Mouse (Mus musculus) frontal cortex, postnatal 10 days (tissue): Measurements from ENCODE around the gene Dlg1.

ENCODE experiments used
- DNase-seq, 2 experiments: peaks; one replicate each; pipeline ENCODE4 v3.0.0; 2022; ENCODE audit warnings: low spot score in 2 of 2, mixed read lengths in 1 of 2

Gene Dlg1

DNA sequence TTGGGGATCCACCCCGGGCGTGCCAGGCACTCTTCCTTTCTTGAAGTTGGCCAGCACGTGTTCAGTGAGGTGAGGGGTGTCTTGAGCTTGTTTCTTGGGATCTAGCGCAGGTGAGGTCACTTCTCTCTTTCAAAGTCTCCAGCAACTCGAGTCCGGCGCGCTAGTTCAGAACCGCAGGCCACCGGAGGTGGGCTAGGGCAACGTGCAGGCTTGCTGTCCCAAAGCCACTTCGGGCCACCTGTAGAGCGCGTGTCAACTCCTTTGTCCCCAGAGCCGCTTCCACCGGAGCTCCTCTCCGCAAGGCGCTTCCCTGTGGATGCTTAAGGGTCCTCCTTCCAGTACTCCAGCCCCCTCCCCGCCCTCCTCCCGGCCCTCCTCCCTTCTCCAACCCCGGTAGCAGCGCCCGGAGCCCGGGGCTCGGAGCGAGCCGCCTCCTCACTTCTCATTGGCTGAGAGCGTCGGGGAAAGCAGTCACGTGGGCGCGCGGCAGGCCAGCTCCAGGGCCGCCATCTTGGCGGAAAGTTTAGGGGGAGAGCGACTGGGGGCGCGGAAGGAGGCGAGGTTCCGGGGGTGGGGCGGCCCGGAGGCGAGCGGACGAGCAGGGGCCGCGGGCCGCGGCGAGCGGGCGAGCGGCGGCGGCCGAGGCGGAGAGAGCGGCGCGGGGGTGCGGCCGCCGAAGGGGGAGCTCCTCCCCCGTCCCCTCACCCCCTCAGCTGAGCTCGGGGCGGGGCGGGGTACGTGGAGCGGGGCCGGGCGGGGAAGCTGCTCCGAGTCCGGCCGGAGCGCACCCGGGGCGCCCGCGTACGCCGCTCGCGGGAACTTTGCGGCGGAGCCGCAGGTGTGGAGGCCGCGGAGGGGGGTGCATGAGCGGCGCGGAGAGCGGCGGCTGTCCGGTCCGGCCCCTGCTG lies at the start of gene Dlg1:
Gene Dlg1, plus strand, starts transcription at position 65 of the 908 bp plus-strand sequence.
- DNase-seq = peak; percentile 29 to 83

- DNase-seq = no peak
Observed at GRCm38 (mm10) chr16:31616382-31616781, 46.9 kb upstream of the Dlg1 start.

DNA sequence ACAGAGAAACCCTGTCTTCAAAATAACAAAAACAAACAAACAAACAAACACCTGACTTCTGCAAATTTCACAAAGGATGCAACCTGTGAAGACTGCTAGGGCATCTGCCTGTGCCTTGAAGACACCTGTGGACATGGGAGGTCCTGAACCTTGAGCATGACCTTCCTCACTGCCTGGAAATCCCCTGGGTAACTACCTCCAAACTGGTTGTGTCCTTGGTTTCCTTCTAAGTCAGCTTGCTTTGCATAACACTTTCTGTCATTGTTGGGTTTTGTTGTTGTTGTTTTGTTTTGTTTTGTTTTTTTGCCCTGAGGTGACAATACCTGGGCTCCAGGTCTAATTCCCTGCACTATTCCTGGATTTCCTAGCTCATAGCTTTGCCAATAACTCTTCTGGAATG lies 46.1 kb upstream of the Dlg1 start:
- DNase-seq = no peak

GRCm38 (mm10) chr16:31617823-31618371 lies 45.3 kb upstream of the Dlg1 start:
- peak in 1 of 2 experiments; percentile 42 for DNase-seq

DNA sequence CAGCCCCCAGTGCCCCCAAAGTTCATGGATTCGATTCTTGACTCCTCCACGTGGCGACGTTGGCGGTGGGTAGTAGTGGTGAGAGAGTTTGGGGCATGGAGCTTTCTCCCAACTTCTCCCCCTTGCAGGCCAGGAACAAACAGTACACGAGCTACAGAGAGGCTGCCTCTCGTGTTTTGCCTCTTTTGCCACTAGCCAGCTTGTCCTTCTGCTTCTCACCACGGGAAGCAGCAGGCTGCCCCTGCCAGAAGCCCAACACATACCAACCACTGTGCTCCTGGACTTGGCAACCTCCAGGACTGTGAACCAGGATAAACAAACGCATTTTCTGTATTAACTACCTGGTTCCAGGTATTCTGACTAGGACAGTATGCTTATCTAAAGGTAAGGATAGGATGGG lies 44.6 kb upstream of the Dlg1 start:
- no peak for DNase-seq

- DNase-seq = no peak
Observed at GRCm38 (mm10) chr16:31619675-31620335, 43.4 kb upstream of the Dlg1 start.

- no peak for DNase-seq
Observed at GRCm38 (mm10) chr16:31622356-31622755, 40.9 kb upstream of the Dlg1 start.

DNA sequence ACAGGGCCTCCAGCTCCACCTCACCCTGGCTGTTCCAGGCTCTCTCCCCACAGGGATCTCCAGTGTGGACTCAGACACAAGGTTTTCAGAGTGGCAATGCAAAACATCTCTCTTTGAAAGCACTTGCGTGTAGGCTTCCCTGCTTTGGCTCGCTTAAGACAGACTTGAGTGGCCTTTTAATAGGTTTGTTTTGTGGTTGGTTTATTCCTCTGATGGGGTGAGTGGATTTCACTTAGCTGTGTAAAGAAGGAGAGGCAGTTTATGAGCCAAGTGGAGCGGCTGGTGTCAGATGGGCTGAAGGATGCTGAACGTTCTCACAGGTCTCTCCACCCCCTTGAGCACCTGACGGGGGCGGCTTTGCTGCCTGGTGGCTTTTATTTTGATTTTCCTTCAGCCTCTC lies 40.1 kb upstream of the Dlg1 start:
- DNase-seq = no peak

DNA sequence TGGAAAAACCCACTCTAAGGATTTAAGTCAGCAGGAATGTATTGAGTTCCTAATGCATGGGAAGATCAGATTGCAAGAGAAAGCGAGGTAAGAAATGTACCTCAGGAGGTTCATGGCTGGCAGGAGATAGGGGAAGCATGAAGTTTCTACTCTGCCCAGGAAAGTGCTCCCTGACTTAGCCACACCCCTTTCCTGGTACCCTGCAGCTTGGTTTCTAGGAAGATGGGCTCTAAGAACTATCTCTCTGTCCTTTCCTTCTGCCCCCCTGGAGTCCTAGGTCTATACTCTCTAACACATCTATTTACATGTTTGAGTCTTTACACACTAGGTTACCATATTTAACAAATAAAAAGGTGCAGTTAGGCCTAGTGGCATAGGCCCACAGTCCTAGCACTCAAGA lies 38.5 kb upstream of the Dlg1 start:
- DNase-seq = no peak

DNA sequence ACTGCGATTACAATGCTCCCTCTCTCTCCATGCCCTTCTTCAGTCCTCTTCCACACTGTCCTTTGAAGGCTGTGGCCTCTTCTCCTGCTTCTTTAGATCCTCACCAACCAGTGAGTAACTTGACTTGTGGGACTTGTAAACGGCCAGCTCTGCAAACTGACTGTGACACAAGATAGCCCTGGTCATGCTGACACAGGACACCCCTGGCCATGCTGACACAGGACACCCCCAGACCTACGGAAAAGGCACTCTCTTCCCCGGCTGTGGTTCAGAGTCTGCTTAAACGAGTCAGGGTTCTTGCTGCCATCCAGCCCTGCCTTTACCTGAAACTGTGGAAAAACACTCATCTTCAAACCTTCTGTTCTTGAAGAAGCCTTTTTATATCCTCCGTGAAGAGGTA lies 36.9 kb upstream of the Dlg1 start:
- DNase-seq = no peak

DNA sequence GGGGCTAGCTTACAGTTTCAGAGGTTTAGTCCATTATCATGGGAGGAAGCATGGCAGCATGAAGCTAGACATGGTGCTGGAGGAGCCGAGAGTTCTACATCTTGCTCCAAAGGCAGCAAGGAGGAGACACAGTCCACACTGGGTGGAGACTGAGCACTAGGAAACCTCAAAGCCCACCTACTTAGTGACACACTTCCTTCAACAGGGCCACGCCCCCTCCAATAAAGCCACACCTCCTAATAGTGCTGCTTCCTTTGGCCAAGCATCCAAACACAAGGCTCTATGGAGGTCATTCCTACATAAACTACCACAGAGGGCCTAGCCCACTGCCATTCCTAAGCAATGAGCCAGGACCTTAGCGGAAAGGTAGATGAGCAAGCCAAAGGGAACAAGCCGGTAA lies 32.9 kb upstream of the Dlg1 start:
- no peak for DNase-seq

GRCm38 (mm10) chr16:31631046-31631445 lies 32.2 kb upstream of the Dlg1 start:
- no peak for DNase-seq

- DNase-seq = no peak
Observed at GRCm38 (mm10) chr16:31634371-31634770, 28.9 kb upstream of the Dlg1 start.

GRCm38 (mm10) chr16:31638393-31638792 lies 24.9 kb upstream of the Dlg1 start:
- no peak for DNase-seq

DNA sequence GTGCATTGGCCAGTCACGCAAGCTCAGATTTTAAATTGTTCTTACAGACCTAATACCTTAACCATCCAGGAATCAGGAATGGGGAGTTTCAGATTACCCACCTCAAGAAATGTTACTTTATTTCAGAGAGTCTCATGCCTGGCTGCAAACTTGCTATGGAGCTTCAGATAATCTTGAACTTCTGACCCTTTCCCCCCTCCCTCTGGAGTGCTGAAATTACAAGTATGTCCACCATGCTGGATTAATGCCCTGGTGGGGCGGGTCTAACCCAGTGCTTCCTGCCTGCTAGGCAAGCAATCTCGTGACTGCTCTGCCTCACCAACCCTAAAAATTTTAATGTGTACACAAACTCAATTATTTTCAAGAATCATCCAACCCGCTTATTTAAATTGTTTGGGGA lies 23.3 kb upstream of the Dlg1 start:
- no peak for DNase-seq

GRCm38 (mm10) chr16:31641776-31642175 lies 21.5 kb upstream of the Dlg1 start:
- no peak for DNase-seq

DNA sequence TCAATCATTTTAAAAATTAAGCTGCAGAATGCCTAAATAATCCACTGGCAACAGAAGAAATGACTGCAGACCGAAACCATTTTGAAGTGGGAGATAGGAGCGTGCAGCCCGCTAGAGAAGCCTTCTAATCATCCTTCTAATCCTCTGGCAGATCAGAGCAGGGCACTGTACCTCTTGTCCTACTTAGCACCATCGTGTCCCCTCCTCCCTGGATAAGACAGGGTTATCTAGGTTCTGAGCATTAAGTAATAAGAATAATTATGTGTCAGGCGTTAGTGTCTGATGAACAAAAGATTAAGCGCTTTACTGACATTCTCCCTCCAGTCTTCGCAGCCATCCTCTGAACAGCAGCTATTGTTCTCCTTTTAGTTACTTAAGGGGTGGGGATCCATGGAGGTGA lies 16.0 kb upstream of the Dlg1 start:
- no peak for DNase-seq

- no peak for DNase-seq
Observed at GRCm38 (mm10) chr16:31650788-31651187, 12.5 kb upstream of the Dlg1 start.

GRCm38 (mm10) chr16:31651541-31651940 lies 11.7 kb upstream of the Dlg1 start:
- DNase-seq = no peak

DNA sequence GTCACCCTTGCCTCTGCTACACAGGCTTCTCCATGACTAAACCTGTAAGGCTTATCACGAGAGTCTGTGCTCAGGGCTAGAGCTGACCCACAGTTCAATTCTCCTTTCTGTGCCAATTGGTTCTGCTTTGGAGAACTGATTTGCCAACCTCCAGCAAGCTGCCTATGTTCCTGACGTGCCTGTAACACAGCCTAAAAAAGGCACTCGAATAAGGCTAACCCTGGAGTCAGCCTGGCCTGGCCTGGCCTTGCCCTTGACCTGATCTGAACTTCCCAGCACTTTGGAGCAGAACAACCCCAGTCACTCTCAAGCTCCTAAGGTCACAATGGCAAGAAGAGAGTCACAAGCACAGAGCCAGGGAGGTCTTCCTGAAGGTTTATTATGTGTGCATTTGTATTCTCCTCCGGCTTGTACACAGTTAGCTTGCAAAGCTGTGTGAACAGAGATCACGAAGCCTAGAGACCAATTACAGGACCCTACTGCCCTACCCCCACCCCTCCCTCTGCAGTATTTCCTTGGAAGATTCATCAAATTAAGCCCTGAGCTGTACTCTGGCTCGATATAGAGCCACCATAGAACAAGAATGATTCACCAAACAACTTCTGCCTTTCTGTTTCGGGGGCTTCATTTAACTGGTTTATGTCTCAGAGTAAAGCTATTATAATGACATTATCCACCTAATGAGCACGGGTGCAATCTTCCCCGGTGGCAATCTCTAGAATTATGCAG lies 11.0 kb upstream of the Dlg1 start:
- no peak for DNase-seq

- DNase-seq = no peak
Observed at GRCm38 (mm10) chr16:31653616-31654015, 9.6 kb upstream of the Dlg1 start.

GRCm38 (mm10) chr16:31654021-31654420 lies 9.2 kb upstream of the Dlg1 start:
- DNase-seq = no peak
